15 mouse cellular contexts compared by ENCODE assay signal in genomic region chr6:37047611-37048129, GRCm38 (mm10).
"Had no signal": no experiment of that assay in that cellular context is flagged by ENCODE, and none has a peak within 500 bp of the region (broad histone marks: within the 10 kb centered on the region; RNA-seq: fewer than 3 reads in every experiment).

No protein-coding gene starts in this region.

- H3K9ac ChIP-seq: limb, embryonic 15.5 days; liver, embryonic 12.5 days; lung, embryonic 15.5 days had no signal

- H3K4me3 ChIP-seq: limb, embryonic 15.5 days; liver, embryonic 12.5 days; lung, embryonic 15.5 days; megakaryocyte, embryonic 14.5 days; myocyte had no signal

- H3K27me3 ChIP-seq: limb, embryonic 15.5 days; liver, embryonic 12.5 days; lung, embryonic 15.5 days; megakaryocyte, embryonic 14.5 days had no signal

- H3K4me2 ChIP-seq: limb, embryonic 15.5 days; liver, embryonic 12.5 days; lung, embryonic 15.5 days had no signal

- H3K36me3 ChIP-seq: limb, embryonic 15.5 days; liver, embryonic 12.5 days; lung, embryonic 15.5 days had no signal

- H3K27ac ChIP-seq: kidney, postnatal 0 days; limb, embryonic 15.5 days; liver, embryonic 12.5 days; lung, embryonic 15.5 days; macrophage had no signal

- ATAC-seq: liver, embryonic 12.5 days had no signal

- H3K4me1 ChIP-seq: limb, embryonic 15.5 days had no signal

- DNase-seq: kidney, adult 11 months; kidney, adult 9 months; kidney, postnatal 36 days; lung, postnatal 14 days; right cerebral cortex, postnatal 4 days; spleen, adult 18-20 months; thymus, adult 18-20 months; thymus, postnatal 14 days had no signal

- H3K9me3 ChIP-seq: limb, embryonic 15.5 days; liver, embryonic 12.5 days; lung, embryonic 15.5 days; megakaryocyte, embryonic 14.5 days had no signal
